Mouse (Mus musculus): ENCODE data around the gene Omt2a. TPM values are rescaled to one million over a fixed set of nuclear protein-coding genes. Genes with fewer than 3 reads are reported as not detected.
"Not testable (repeated sequence)": the region's sequence is repeated elsewhere in the genome, so short reads cannot be mapped to it uniquely, and the experiment has no call there.

The Omt2a gene
- polyA plus RNA-seq, 1 experiment from 2014 or later = not detected

GRCm38 (mm10) chr9:78354665-78355578, 40.3 kb upstream of the Omt2a start:
- no peak for TF ChIP-seq CTCF (IDR thresholded peaks at IDR 0.05; ENCODE audit: low read depth)
- H3K9me3 ChIP-seq (ENCODE audit: control insufficient read depth) = no peaks in the 10 kb centered on the region
- H3K36me3 ChIP-seq (ENCODE audit: control insufficient read depth, insufficient read depth) = no peaks in the 10 kb centered on the region
- H3K4me1 ChIP-seq (replicated peaks; ENCODE audit: control insufficient read depth, insufficient read depth, low read length) = no peaks in the 10 kb centered on the region
- H3K9ac ChIP-seq (ENCODE audit: low read depth, low read length) = no peak overlapping the region
- peak; percentile 81 for ATAC-seq
- 62% methylated on average over 11 of the region's 11 CpGs for WGBS
- no peaks in the 10 kb centered on the region for H3K27me3 ChIP-seq (replicated peaks; ENCODE audit: control insufficient read depth, insufficient read depth, low read length)
- no peak overlapping the region for H3K4me3 ChIP-seq (ENCODE audit: low read depth, low read length)
- no peak overlapping the region for H3K4me2 ChIP-seq (replicated peaks; ENCODE audit: low read depth)
- peak overlapping the region; percentile 51 for H3K27ac ChIP-seq (ENCODE audit: low read depth, low read length)

DNA sequence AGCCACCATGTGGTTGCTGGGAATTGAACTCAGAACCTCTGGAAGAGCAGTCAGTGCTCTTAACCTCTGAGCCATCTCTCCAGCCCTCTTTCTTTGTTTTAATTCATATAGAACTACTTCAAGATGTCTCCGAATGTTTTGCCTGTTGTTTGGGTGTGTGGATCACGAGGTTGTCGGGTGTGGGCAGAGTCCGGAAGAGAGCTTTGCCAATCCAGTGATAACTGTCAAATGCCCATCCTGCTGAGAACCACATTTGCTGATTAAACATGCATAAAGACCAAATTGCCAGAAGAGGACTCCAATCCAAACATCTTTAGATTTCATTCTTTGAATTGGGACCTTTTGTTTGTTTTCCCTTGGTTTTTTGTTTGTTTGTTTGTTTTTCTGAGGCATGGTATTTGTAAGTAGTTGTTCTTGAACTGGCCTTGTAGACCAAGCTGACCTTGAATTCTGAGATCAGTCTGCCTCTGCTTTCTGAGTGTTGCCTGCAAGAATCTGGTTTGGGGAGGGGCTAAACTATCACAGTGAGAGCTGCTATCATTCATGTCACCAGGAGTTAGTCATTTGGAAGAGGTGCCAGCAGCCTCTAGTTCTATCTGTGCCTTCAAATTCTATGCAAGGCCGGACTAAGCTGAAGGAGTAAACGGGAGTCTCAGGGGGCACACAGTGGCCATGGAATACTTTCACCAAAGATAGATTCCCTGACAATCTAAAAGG, 37.1 kb upstream of the Omt2a start:
- no peak overlapping the region for H3K9ac ChIP-seq (ENCODE audit: low read depth, low read length)
- H3K27ac ChIP-seq (ENCODE audit: low read depth, low read length) = no peak overlapping the region
- no peaks in the 10 kb centered on the region for H3K27me3 ChIP-seq (replicated peaks; ENCODE audit: control insufficient read depth, insufficient read depth, low read length)
- H3K4me3 ChIP-seq (ENCODE audit: low read depth, low read length) = no peak overlapping the region
- TF ChIP-seq CTCF (IDR thresholded peaks at IDR 0.05; ENCODE audit: low read depth) = no peak
- H3K4me1 ChIP-seq (replicated peaks; ENCODE audit: control insufficient read depth, insufficient read depth, low read length) = no peaks in the 10 kb centered on the region
- H3K36me3 ChIP-seq (ENCODE audit: control insufficient read depth, insufficient read depth) = no peaks in the 10 kb centered on the region
- no peaks in the 10 kb centered on the region for H3K9me3 ChIP-seq (ENCODE audit: control insufficient read depth)
- no peak for ATAC-seq
- WGBS = 81% methylated on average over 6 of the region's 6 CpGs
- H3K4me2 ChIP-seq (replicated peaks; ENCODE audit: low read depth) = no peak overlapping the region

- not testable (repeated sequence) for H3K9ac ChIP-seq (ENCODE audit: low read depth, low read length)
Observed at GRCm38 (mm10) chr9:78350007-78350406, 35.4 kb upstream of the Omt2a start.

DNA sequence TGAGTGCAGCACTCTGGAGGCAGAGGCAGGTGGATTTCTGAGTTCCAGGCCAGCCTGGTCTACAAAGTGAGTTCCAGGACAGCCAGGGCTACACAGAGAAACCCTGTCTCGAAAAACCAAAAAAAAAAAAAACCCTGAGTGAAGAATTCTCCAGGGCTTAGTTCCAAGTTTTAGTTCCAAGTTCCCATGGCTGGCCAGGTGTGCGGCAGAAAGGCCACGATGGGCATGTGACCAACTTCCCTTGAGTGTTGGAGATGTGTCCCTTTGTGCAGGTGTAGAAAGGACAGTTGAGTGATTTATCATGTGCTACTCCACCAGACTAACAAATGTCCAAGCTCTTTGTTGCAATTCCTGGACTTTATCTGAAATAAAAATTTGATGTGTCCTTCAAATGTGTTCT, 34.5 kb upstream of the Omt2a start:
- not testable (repeated sequence) for H3K4me2 ChIP-seq (replicated peaks; ENCODE audit: low read depth); ATAC-seq; H3K4me3 ChIP-seq (ENCODE audit: low read depth, low read length); H3K27me3 ChIP-seq (replicated peaks; ENCODE audit: control insufficient read depth, insufficient read depth, low read length); H3K36me3 ChIP-seq (ENCODE audit: control insufficient read depth, insufficient read depth); H3K9ac ChIP-seq (ENCODE audit: low read depth, low read length); H3K4me1 ChIP-seq (replicated peaks; ENCODE audit: control insufficient read depth, insufficient read depth, low read length); H3K9me3 ChIP-seq (ENCODE audit: control insufficient read depth)
- peak overlapping the region; percentile 75; the same call in 1 of the 2 replicates for H3K27ac ChIP-seq (ENCODE audit: low read depth, low read length)
- WGBS = 77% methylated on average over 3 of the region's 3 CpGs

More at GRCm38 (mm10) chr9:78350007-78350406, 35.4 kb upstream of the Omt2a start:
- not testable (repeated sequence) for H3K36me3 ChIP-seq (ENCODE audit: control insufficient read depth, insufficient read depth); H3K9me3 ChIP-seq (ENCODE audit: control insufficient read depth); H3K4me2 ChIP-seq (replicated peaks; ENCODE audit: low read depth); H3K27ac ChIP-seq (ENCODE audit: low read depth, low read length); H3K4me1 ChIP-seq (replicated peaks; ENCODE audit: control insufficient read depth, insufficient read depth, low read length); H3K27me3 ChIP-seq (replicated peaks; ENCODE audit: control insufficient read depth, insufficient read depth, low read length); ATAC-seq; H3K4me3 ChIP-seq (ENCODE audit: low read depth, low read length)

- H3K27me3 ChIP-seq (replicated peaks; ENCODE audit: control insufficient read depth, insufficient read depth, low read length); H3K4me1 ChIP-seq (replicated peaks; ENCODE audit: control insufficient read depth, insufficient read depth, low read length); H3K9me3 ChIP-seq (ENCODE audit: control insufficient read depth); H3K9ac ChIP-seq (ENCODE audit: low read depth, low read length); H3K36me3 ChIP-seq (ENCODE audit: control insufficient read depth, insufficient read depth); H3K4me3 ChIP-seq (ENCODE audit: low read depth, low read length); H3K4me2 ChIP-seq (replicated peaks; ENCODE audit: low read depth): not testable (repeated sequence)
- peak; percentile 85 for ATAC-seq
- peak overlapping the region; percentile 75 for H3K27ac ChIP-seq (ENCODE audit: low read depth, low read length)
- WGBS = 46% methylated on average over 6 of the region's 6 CpGs
Observed at GRCm38 (mm10) chr9:78348206-78349004, 33.8 kb upstream of the Omt2a start.

DNA sequence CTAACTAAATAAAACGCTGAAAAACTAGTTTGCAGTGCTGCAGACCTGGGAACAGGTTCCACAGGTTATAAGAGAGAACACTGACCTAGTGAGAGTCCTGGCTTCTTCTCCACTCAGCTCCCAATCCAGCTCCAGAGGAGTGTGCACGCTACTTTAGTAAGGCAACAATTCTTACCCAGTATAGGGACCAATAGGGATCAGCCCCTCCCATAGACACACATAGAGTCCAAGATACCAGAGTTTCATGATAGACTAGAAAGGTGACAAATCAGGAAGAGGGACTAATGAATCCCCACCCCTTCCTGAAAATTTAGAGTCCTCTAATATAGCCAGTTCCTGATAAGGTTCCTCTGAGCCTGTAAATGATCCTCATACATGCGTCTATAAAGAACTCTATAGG, 32.4 kb upstream of the Omt2a start:
- ATAC-seq = peak; percentile 52
- Histone ChIP-seq H3K36me3 (ENCODE audit: control insufficient read depth, insufficient read depth) (no peaks in the 10 kb centered on the region), H3K9ac (ENCODE audit: low read depth, low read length) (no peak overlapping the region), H3K4me2 (replicated peaks; ENCODE audit: low read depth) (peak overlapping the region; percentile 27; the same call in 1 of the 2 replicates), H3K4me3 (ENCODE audit: low read depth, low read length) (no peak overlapping the region), H3K27me3 (replicated peaks; ENCODE audit: control insufficient read depth, insufficient read depth, low read length) (no peaks in the 10 kb centered on the region), H3K27ac (ENCODE audit: low read depth, low read length) (no peak overlapping the region), H3K9me3 (ENCODE audit: control insufficient read depth) (no peaks in the 10 kb centered on the region), H3K4me1 (replicated peaks; ENCODE audit: control insufficient read depth, insufficient read depth, low read length) (no peaks in the 10 kb centered on the region)
- 39% methylated on average over 3 of the region's 3 CpGs for WGBS
- TF ChIP-seq CTCF (IDR thresholded peaks at IDR 0.05; ENCODE audit: low read depth) = no peak

DNA sequence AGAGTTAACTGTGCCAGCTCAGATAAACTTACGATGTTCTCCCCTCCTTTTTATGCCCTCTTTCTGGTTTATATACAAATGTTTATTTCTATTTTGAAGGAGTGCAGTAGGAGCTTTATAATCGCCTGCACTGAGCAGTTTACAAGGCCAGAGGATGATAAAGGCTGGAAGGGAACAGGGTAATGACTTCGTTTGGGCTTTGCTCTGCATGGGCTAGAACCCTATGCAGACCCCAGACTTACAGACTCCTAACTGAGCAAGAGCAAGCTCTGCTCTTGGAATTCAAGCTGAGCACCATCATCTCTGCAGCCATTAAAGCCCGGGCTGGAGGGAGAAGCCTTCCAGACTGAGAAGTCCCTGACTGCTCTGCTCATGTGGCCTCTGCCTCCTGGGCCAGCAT, 30.6 kb upstream of the Omt2a start:
- not testable (repeated sequence) for H3K27me3 ChIP-seq (replicated peaks; ENCODE audit: control insufficient read depth, insufficient read depth, low read length); H3K9me3 ChIP-seq (ENCODE audit: control insufficient read depth); H3K4me3 ChIP-seq (ENCODE audit: low read depth, low read length); H3K4me1 ChIP-seq (replicated peaks; ENCODE audit: control insufficient read depth, insufficient read depth, low read length); H3K36me3 ChIP-seq (ENCODE audit: control insufficient read depth, insufficient read depth); H3K4me2 ChIP-seq (replicated peaks; ENCODE audit: low read depth); ATAC-seq; H3K27ac ChIP-seq (ENCODE audit: low read depth, low read length); H3K9ac ChIP-seq (ENCODE audit: low read depth, low read length)
- WGBS = 50% methylated on average over 3 of the region's 4 CpGs

DNA sequence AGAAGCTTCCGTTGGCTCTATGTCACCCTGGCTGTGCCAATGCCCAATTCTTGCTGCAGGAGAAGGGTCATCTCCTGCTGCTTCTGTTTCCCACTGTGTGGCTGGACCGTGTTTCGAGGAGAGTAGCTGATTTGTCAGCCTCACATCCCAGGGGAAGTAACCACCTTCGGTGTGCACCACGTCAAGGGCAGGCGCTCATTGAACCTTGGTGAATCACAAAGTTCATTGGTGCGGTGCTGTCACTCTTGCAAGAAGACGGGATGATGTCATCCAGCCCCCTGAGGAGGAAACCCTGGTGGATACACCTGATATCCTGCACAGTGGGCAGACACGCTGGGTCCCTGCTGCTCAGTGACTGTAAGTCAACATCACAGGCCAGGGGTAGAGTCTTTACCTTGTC, 28.5 kb upstream of the Omt2a start:
- WGBS = 85% methylated on average over 9 of the region's 9 CpGs
- ATAC-seq; H3K9ac ChIP-seq (ENCODE audit: low read depth, low read length); H3K4me3 ChIP-seq (ENCODE audit: low read depth, low read length); H3K9me3 ChIP-seq (ENCODE audit: control insufficient read depth); H3K27ac ChIP-seq (ENCODE audit: low read depth, low read length); H3K4me2 ChIP-seq (replicated peaks; ENCODE audit: low read depth); H3K36me3 ChIP-seq (ENCODE audit: control insufficient read depth, insufficient read depth); H3K4me1 ChIP-seq (replicated peaks; ENCODE audit: control insufficient read depth, insufficient read depth, low read length); H3K27me3 ChIP-seq (replicated peaks; ENCODE audit: control insufficient read depth, insufficient read depth, low read length): not testable (repeated sequence)
